Mouse (Mus musculus): ENCODE data around the gene Rab7.

DNA sequence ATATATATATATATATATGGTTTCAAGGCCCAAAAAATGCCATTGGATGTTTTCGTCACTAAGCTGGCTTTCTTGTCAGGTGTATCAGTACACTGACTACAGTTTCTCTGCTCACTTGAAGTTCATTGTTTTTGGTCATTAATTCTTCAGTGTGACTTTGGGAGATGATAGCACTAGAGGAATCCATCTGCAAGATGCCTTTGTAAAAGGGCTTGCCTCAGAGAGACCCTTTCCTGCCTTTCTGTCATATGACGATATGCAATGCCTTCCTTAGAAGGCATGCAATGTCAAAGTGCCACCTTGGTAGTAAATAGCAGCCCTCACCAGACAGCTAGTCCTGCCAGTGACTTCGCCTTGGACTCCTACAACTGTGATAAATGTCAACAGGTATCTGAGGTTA lies 38.6 kb upstream of the Rab7 start:
- no peak for TF ChIP-seq POLR2A (IDR thresholded peaks at IDR 0.05; ENCODE audit: low read depth, low read length)
- TF ChIP-seq CTCF (conservative IDR thresholded peaks at IDR 0.05; ENCODE audit: insufficient read depth, insufficient read length, low read depth, low read length) = no peak

Measured in kidney, adult 2 months (tissue).